Mouse (Mus musculus) liver, postnatal 0 days (tissue): ENCODE measurements around the gene Kat8.

Source experiments
- CTCF ChIP-seq: sonication (generic); IDR thresholded peaks from 2 replicates; pipeline ENCODE4 v1.5.1; 2016; ENCODE audit warnings: antibody characterized with exemption, low read depth
- EP300 ChIP-seq: IDR thresholded peaks from 2 replicates; pipeline ENCODE4 v1.6.1; 2016; ENCODE audit warnings: antibody characterized with exemption, low read depth, mild to moderate bottlenecking

DNA sequence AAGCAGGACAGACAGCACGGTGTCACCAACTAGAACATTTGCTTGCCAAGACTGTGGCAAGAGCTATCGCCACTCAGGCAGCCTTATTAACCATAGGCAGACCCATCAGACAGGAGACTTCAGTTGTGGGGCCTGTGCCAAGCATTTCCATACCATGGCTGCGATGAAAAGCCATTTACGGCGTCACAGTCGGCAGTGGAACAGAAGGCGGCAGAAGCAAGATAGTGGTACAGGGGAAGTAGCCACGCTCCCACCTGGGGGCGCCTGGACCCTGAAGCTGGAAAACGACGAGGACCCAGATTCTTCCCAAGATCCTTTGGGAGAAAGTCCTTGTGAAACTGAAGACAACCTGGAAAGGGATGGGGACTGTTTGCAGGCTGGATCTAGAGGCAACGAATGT, 31.9 kb upstream of the Kat8 start:
- TF ChIP-seq CTCF (no peak), EP300 (no peak)
